Comparison of ENCODE assay signal across 19 mouse cellular contexts in genomic region chr2:172929905-172930436, GRCm38 (mm10). TPM values are rescaled to one million over a fixed set of nuclear protein-coding genes. Genes with fewer than 3 reads are reported as not detected.
DNase-seq lines count a peak whose midpoint lies in the region; ATAC-seq and TF ChIP-seq lines count a peak whose summit lies in the region.
"Had no signal": no experiment of that assay in that cellular context is flagged by ENCODE, and none has a peak within 500 bp of the region (broad histone marks: within the 10 kb centered on the region; RNA-seq: fewer than 3 reads in every experiment).

No protein-coding gene starts in this region.

- ATAC-seq in heart, embryonic 11.5 days (replicated peaks; ENCODE audit: insufficient number of reproducible peaks, low FRiP score, low TSS enrichment): no peak
- ATAC-seq: forebrain, embryonic 14.5 days had no signal

- H3K4me3 ChIP-seq in heart, embryonic 11.5 days (ENCODE audit: low read depth, low read length): no peak overlapping the region
- H3K4me3 ChIP-seq in embryonic facial prominence, embryonic 10.5 days: no peak overlapping the region
- H3K4me3 ChIP-seq in layer of hippocampus, adult 2 months: no peak overlapping the region
- H3K4me3 ChIP-seq: embryonic facial prominence, embryonic 13.5 days; hindbrain, embryonic 13.5 days had no signal

- H3K4me1 ChIP-seq in heart, embryonic 11.5 days (ENCODE audit: control insufficient read depth, insufficient read depth, low read length): peaks cover 72% of the 10 kb centered on the region
- peaks cover 96% of the 10 kb centered on the region for H3K4me1 ChIP-seq in embryonic facial prominence, embryonic 10.5 days

- H3K9ac ChIP-seq in heart, embryonic 11.5 days (ENCODE audit: low read depth, low read length): peak overlapping the region; percentile 13; the same call in 1 of the 2 replicates
- H3K9ac ChIP-seq: embryonic facial prominence, embryonic 13.5 days; hindbrain, embryonic 13.5 days had no signal

- intact Hi-C loops in heart, postnatal 25 days (cut with DNase I): no loop called here

- no peak for TF ChIP-seq CTCF in layer of hippocampus, adult 2 months (conservative IDR thresholded peaks at IDR 0.05)

- WGBS in heart, embryonic 11.5 days (ENCODE audit: insufficient replicate concordance): 60% methylated on average over 14 of the region's 14 CpGs
- 77% methylated on average over 14 of the region's 14 CpGs for WGBS in embryonic facial prominence, embryonic 10.5 days

- peaks cover under 1% of the 10 kb centered on the region; the same call in 1 of the 2 replicates for H3K27me3 ChIP-seq in heart, embryonic 11.5 days (ENCODE audit: control insufficient read depth, insufficient read depth, low read length)
- H3K27me3 ChIP-seq in embryonic facial prominence, embryonic 10.5 days (replicated peaks; ENCODE audit: low read depth, poor library complexity, severe bottlenecking): peaks cover 74% of the 10 kb centered on the region

- no peaks in the 10 kb centered on the region for H3K9me3 ChIP-seq in heart, embryonic 11.5 days (replicated peaks; ENCODE audit: control insufficient read depth, low read length)
- H3K9me3 ChIP-seq in embryonic facial prominence, embryonic 10.5 days: no peaks in the 10 kb centered on the region
- H3K9me3 ChIP-seq: hindbrain, embryonic 13.5 days had no signal

- DNase-seq in heart, postnatal 25 days (ENCODE audit: low spot score): no peak
- no peak for DNase-seq in embryonic facial prominence, embryonic 10.5 days (ENCODE audit: low spot score)
- DNase-seq in heart, postnatal 4 days: peak; percentile 38
- peak; percentile 77 for DNase-seq in kidney, postnatal 10 days
- no peak for DNase-seq in cerebellum, adult 9-10 months
- no peak for DNase-seq in layer of hippocampus, adult 2 months (ENCODE audit: low spot score in 2 of 2)
- no peak for DNase-seq in ovary, postnatal 36 days (ENCODE audit: low spot score)
- DNase-seq: cerebellum, postnatal 14 days; lung, postnatal 4 days; thymus, adult 18-20 months had no signal

- H3K36me3 ChIP-seq in heart, embryonic 11.5 days (ENCODE audit: control insufficient read depth, insufficient read depth, low read length): no peaks in the 10 kb centered on the region
- H3K36me3 ChIP-seq in embryonic facial prominence, embryonic 10.5 days (replicated peaks): peaks cover 14% of the 10 kb centered on the region
- H3K36me3 ChIP-seq: hindbrain, embryonic 13.5 days had no signal

- peak overlapping the region; percentile 4; the same call in 1 of the 2 replicates for H3K4me2 ChIP-seq in heart, embryonic 11.5 days
- H3K4me2 ChIP-seq: embryonic facial prominence, embryonic 13.5 days; hindbrain, embryonic 13.5 days had no signal

- peak overlapping the region; percentile 55 for H3K27ac ChIP-seq in heart, embryonic 11.5 days (ENCODE audit: low read depth, low read length)
- peak overlapping the region; percentile 41; the same call in 1 of the 2 replicates for H3K27ac ChIP-seq in embryonic facial prominence, embryonic 10.5 days (replicated peaks)
- no peak overlapping the region for H3K27ac ChIP-seq in layer of hippocampus, adult 2 months
- H3K27ac ChIP-seq: embryonic facial prominence, embryonic 13.5 days; hindbrain, embryonic 13.5 days had no signal

RNA-seq across cellular contexts. Expression of gene Bmp7, which starts 10.2 kb away (rescaled TPM):
- 66.2 and 81.8 TPM in 2 replicates for polyA plus RNA-seq in heart, embryonic 11.5 days (2014; fragmentation: Nextera tagmentation; extraction: Ambion mirVana)
- total RNA-seq in heart, postnatal 25 days (2021): 1 to 10 TPM in 1 of 2 experiments, under 1 TPM in 1; 0.83 to 1.6 TPM
- 19.8 and 20.9 TPM in 2 replicates for polyA plus RNA-seq in embryonic facial prominence, embryonic 10.5 days (2016; fragmentation: Nextera tagmentation; extraction: Ambion mirVana)
- total RNA-seq in heart, postnatal 4 days (2021): 10 to 100 TPM; 16.1 to 20.1 TPM
- total RNA-seq in layer of hippocampus, adult 2 months (2021): 1 to 10 TPM; 4.2 to 5.7 TPM
- total RNA-seq: MEL; neutrophil, adult 5-6 weeks had no signal

RNA-seq across cellular contexts. Expression of gene Spo11, which starts 47.5 kb away (rescaled TPM):
- 0.17 and 0.19 TPM in 2 replicates for polyA plus RNA-seq in heart, embryonic 11.5 days (2014; fragmentation: Nextera tagmentation; extraction: Ambion mirVana)
- not detected for total RNA-seq in heart, postnatal 25 days (2021)
- polyA plus RNA-seq in embryonic facial prominence, embryonic 10.5 days (2016; fragmentation: Nextera tagmentation; extraction: Ambion mirVana): 0.26 and 0.46 TPM in 2 replicates
- total RNA-seq in heart, postnatal 4 days (2021): not detected
- total RNA-seq in layer of hippocampus, adult 2 months (2021): under 1 TPM in 1 of 2 experiments, not detected in 1; 0.29 TPM
- total RNA-seq: gastrocnemius, adult 18-20 months; layer of hippocampus, adult 18-20 months; MEL had no signal
- polyA plus RNA-seq: liver, embryonic 16.5 days had no signal

Comparison
In these comparisons a context has a peak if more than half of its experiments do, and no peak if none do; other contexts are left out.
1. DNase-seq: peak in heart, postnatal 4 days (single experiment) and kidney, postnatal 10 days (single experiment); none in heart, postnatal 25 days (single experiment), embryonic facial prominence, embryonic 10.5 days (single experiment), cerebellum, adult 9-10 months (single experiment), layer of hippocampus, adult 2 months (0 of 2) and ovary, postnatal 36 days (single experiment).